Mouse (Mus musculus): ENCODE measurements around the gene Ripply1. TPM values are rescaled to one million over a fixed set of nuclear protein-coding genes. Genes with fewer than 3 reads are reported as not detected.

Ripply1 gene
- polyA plus RNA-seq, 1 experiment from 2014 or later, result not detected

DNA sequence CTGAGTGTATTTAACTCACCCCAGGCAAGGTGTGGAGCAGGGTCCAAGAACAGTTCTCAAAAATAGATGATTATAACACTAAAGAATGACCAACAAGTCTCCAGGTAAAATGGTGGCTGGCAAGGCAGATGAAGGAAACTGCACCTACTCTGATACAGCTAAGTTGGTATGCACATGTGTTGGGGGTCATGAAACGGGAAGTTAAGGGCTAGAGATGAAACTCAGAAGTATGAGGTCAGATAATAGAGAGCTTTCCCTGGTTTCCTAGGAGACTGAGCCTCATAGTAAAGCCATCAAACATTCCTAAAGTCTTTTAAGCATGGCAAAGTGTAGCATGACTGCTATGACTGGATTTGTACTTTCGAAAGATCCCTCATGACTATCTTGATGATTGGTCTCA, 20.9 kb upstream of the Ripply1 start:
- no peak overlapping the region for H3K4me3 ChIP-seq (ENCODE audit: low read depth, low read length)
- no peaks in the 10 kb centered on the region for H3K4me1 ChIP-seq (ENCODE audit: insufficient read depth)
- no peak for ATAC-seq
- no peak overlapping the region for H3K9ac ChIP-seq (replicated peaks)
- no peaks in the 10 kb centered on the region for H3K9me3 ChIP-seq (ENCODE audit: low read length)
- no peaks in the 10 kb centered on the region for H3K27me3 ChIP-seq (ENCODE audit: insufficient read depth, low read length)
- TF ChIP-seq CTCF (IDR thresholded peaks at IDR 0.05; ENCODE audit: low read depth) (no peak), EP300 (IDR thresholded peaks at IDR 0.05; ENCODE audit: low read depth) (no peak)
- no peak for DNase-seq
- no peak overlapping the region for H3K27ac ChIP-seq (ENCODE audit: low read depth)
- H3K4me2 ChIP-seq (ENCODE audit: low read depth, low read length), result no peak overlapping the region
- no peaks in the 10 kb centered on the region for H3K36me3 ChIP-seq (replicated peaks; ENCODE audit: insufficient read depth, low read length)
- whole genome bisulfite sequencing (ENCODE audit: insufficient replicate concordance), result 64% methylated on average over 2 of the region's 2 CpGs

- Histone ChIP-seq H3K4me1 (ENCODE audit: insufficient read depth) (no peaks in the 10 kb centered on the region), H3K27ac (ENCODE audit: low read depth) (no peak within 1 kb of the TSS), H3K36me3 (replicated peaks; ENCODE audit: insufficient read depth, low read length) (no peaks in the 10 kb centered on the region), H3K4me2 (ENCODE audit: low read depth, low read length) (no peak within 1 kb of the TSS), H3K4me3 (ENCODE audit: low read depth, low read length) (no peak within 1 kb of the TSS), H3K27me3 (ENCODE audit: insufficient read depth, low read length) (no peaks in the 10 kb centered on the region), H3K9me3 (ENCODE audit: low read length) (no peaks in the 10 kb centered on the region), H3K9ac (replicated peaks) (no peak within 1 kb of the TSS)
- TF ChIP-seq EP300 (IDR thresholded peaks at IDR 0.05; ENCODE audit: low read depth) (no peak), CTCF (IDR thresholded peaks at IDR 0.05; ENCODE audit: low read depth) (no peak)
- WGBS (ENCODE audit: insufficient replicate concordance), result 78% methylated on average over 8 of the region's 8 CpGs
- DNase-seq (no peak), ATAC-seq (no peak)
These were observed 18.3 kb upstream of the Ripply1 start, which contains the start of gene Cldn2 for GRCm38 (mm10) chrX:139800406-139800878. Cldn2 (plus strand) TSS chrX:139800828.

- H3K9me3 ChIP-seq (ENCODE audit: low read length), result no peaks in the 10 kb centered on the region
- ATAC-seq, result no peak
- no peak overlapping the region for H3K9ac ChIP-seq (replicated peaks)
- no peaks in the 10 kb centered on the region for H3K4me1 ChIP-seq (ENCODE audit: insufficient read depth)
- no peaks in the 10 kb centered on the region for H3K27me3 ChIP-seq (ENCODE audit: insufficient read depth, low read length)
- TF ChIP-seq EP300 (IDR thresholded peaks at IDR 0.05; ENCODE audit: low read depth), result no peak
- no peak for TF ChIP-seq CTCF (IDR thresholded peaks at IDR 0.05; ENCODE audit: low read depth)
- H3K27ac ChIP-seq (ENCODE audit: low read depth), result no peak overlapping the region
- no peak overlapping the region for H3K4me3 ChIP-seq (ENCODE audit: low read depth, low read length)
- 78% methylated on average over 3 of the region's 3 CpGs for WGBS (ENCODE audit: insufficient replicate concordance)
- DNase-seq, result no peak
- no peak overlapping the region for H3K4me2 ChIP-seq (ENCODE audit: low read depth, low read length)
- H3K36me3 ChIP-seq (replicated peaks; ENCODE audit: insufficient read depth, low read length), result no peaks in the 10 kb centered on the region
These were observed 17.8 kb upstream of the Ripply1 start for GRCm38 (mm10) chrX:139799953-139800352.

- H3K36me3 ChIP-seq (replicated peaks; ENCODE audit: insufficient read depth, low read length), result no peaks in the 10 kb centered on the region
- 74% methylated on average over 9 of the region's 9 CpGs for WGBS (ENCODE audit: insufficient replicate concordance)
- H3K9me3 ChIP-seq (ENCODE audit: low read length), result no peaks in the 10 kb centered on the region
- H3K27ac ChIP-seq (ENCODE audit: low read depth), result no peak overlapping the region
- DNase-seq (no peak), ATAC-seq (no peak)
- no peak for TF ChIP-seq EP300 (IDR thresholded peaks at IDR 0.05; ENCODE audit: low read depth)
- TF ChIP-seq CTCF (IDR thresholded peaks at IDR 0.05; ENCODE audit: low read depth), result no peak
- no peak overlapping the region for H3K9ac ChIP-seq (replicated peaks)
- no peaks in the 10 kb centered on the region for H3K4me1 ChIP-seq (ENCODE audit: insufficient read depth)
- H3K27me3 ChIP-seq (ENCODE audit: insufficient read depth, low read length), result no peaks in the 10 kb centered on the region
- H3K4me2 ChIP-seq (ENCODE audit: low read depth, low read length), result no peak overlapping the region
- no peak overlapping the region for H3K4me3 ChIP-seq (ENCODE audit: low read depth, low read length)
These were observed 15.7 kb upstream of the Ripply1 start for GRCm38 (mm10) chrX:139797875-139798274.

DNA sequence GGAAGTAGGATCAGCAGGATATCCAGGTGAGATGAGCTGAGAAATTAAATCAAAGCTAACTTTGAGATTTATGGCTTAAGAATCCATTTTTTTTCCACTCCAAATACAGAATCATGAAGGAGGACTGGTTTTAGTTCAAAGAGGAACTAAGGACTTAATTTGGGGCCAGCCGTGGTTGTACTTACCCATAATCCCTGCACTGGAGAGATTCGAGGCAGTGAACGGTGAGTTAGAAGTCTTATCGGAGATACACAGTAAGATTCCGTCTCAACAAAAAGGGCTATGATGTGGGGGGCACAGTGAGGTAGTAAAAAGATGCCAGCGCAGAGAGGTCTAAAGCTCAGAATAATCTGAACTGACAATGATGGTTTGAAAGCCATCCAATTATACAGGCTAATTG, 13.9 kb upstream of the Ripply1 start:
- no peak overlapping the region for H3K27ac ChIP-seq (ENCODE audit: low read depth)
- no peak overlapping the region for H3K4me3 ChIP-seq (ENCODE audit: low read depth, low read length)
- H3K4me2 ChIP-seq (ENCODE audit: low read depth, low read length), result no peak overlapping the region
- TF ChIP-seq EP300 (IDR thresholded peaks at IDR 0.05; ENCODE audit: low read depth) (no peak), CTCF (IDR thresholded peaks at IDR 0.05; ENCODE audit: low read depth) (no peak)
- H3K9ac ChIP-seq (replicated peaks), result no peak overlapping the region
- H3K27me3 ChIP-seq (ENCODE audit: insufficient read depth, low read length), result no peaks in the 10 kb centered on the region
- no peak for ATAC-seq
- H3K9me3 ChIP-seq (ENCODE audit: low read length), result no peaks in the 10 kb centered on the region
- no peaks in the 10 kb centered on the region for H3K4me1 ChIP-seq (ENCODE audit: insufficient read depth)
- H3K36me3 ChIP-seq (replicated peaks; ENCODE audit: insufficient read depth, low read length), result no peaks in the 10 kb centered on the region
- DNase-seq, result no peak
- 68% methylated on average over 6 of the region's 6 CpGs for WGBS (ENCODE audit: insufficient replicate concordance)

DNA sequence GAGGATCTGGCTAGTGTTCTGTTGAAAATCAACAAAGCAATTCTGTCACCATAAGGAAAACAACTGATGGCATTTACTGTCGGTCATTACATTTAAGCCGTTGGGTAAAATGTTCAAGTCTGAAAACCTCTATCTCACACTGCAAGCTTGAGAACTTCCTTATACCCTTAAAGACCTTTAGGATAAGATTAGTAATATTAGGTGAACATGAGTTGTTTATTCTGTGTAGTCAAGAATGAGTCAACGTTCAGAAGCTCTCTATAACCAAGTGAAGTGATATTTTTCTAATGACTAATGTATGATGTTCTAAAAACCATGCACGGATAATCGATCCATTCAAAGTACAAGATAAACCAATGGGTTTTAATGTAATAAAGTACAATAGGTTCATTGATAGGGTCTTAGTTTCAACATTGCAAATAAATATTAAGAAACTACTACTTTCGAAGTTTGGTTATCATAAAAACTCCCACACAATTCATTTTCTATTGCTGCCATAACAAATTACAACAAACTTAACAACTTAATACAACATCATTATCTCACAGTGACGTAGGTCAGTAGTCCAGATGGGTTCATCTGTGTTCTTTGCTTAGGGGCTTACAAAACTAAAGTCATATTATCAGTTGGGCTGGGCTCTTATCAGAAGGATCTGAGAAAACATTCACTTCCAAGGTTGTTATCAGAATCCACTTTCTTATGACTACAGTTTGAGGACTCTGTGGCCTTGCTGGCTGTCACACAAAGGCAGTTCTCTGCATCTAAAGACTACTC, 12.1 kb upstream of the Ripply1 start:
- Histone ChIP-seq H3K9me3 (ENCODE audit: low read length) (no peaks in the 10 kb centered on the region), H3K4me3 (ENCODE audit: low read depth, low read length) (no peak overlapping the region), H3K27me3 (ENCODE audit: insufficient read depth, low read length) (no peaks in the 10 kb centered on the region), H3K4me2 (ENCODE audit: low read depth, low read length) (no peak overlapping the region), H3K4me1 (ENCODE audit: insufficient read depth) (no peaks in the 10 kb centered on the region), H3K36me3 (replicated peaks; ENCODE audit: insufficient read depth, low read length) (no peaks in the 10 kb centered on the region), H3K27ac (ENCODE audit: low read depth) (no peak overlapping the region), H3K9ac (replicated peaks) (no peak overlapping the region)
- DNase-seq (no peak), ATAC-seq (no peak)
- 72% methylated on average over 7 of the region's 7 CpGs for WGBS (ENCODE audit: insufficient replicate concordance)
- no peak for TF ChIP-seq CTCF (IDR thresholded peaks at IDR 0.05; ENCODE audit: low read depth)
- TF ChIP-seq EP300 (IDR thresholded peaks at IDR 0.05; ENCODE audit: low read depth), result no peak

Measured in liver, postnatal 0 days (tissue).